ENCODE assay signal across 20 mouse cellular contexts in the genomic region with DNA sequence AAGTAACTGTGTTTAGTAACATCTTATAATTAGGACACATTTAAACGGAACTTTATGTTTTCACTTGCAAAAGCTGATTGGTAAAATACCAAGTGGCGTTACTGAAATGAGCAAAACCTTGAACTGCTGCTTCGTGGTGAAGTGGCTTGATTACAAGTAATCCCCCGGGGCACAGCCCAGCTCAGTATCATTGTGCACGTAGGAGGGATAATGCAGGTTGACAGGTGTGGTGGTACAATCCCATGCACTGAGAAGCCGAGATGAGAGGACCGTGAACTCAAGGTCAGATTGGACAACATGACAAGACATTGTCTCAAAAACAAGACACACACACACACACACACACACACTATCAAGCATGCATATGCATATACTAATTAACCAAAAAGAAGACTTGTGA. TPM values are rescaled to one million over a fixed set of nuclear protein-coding genes. Genes with fewer than 3 reads are reported as not detected.
DNase-seq lines count a peak whose midpoint lies in the region; ATAC-seq and TF ChIP-seq lines count a peak whose summit lies in the region.
"Had no signal": no experiment of that assay in that cellular context is flagged by ENCODE, and none has a peak within 500 bp of the region (broad histone marks: within the 10 kb centered on the region; RNA-seq: fewer than 3 reads in every experiment).

No protein-coding gene starts in this region.

- no peak for TF ChIP-seq CTCF in cerebellum, adult 2 months (IDR thresholded peaks at IDR 0.05; ENCODE audit: borderline replicate concordance, insufficient read depth, low read depth, low read length)

- peak; percentile 57; the same call in 1 of the 2 replicates for ATAC-seq in embryonic facial prominence, embryonic 14.5 days (ENCODE audit: low read depth)
- ATAC-seq: forebrain, embryonic 14.5 days; forebrain, embryonic 16.5 days had no signal

- peaks cover 18% of the 10 kb centered on the region for H3K4me1 ChIP-seq in embryonic facial prominence, embryonic 10.5 days
- no peaks in the 10 kb centered on the region for H3K4me1 ChIP-seq in embryonic facial prominence, embryonic 14.5 days (ENCODE audit: control insufficient read depth, insufficient read depth, low read length)
- H3K4me1 ChIP-seq in cerebellum, adult 2 months (ENCODE audit: control insufficient read depth, insufficient read depth, low read length) = no peaks in the 10 kb centered on the region; the same call in 1 of the 2 replicates
- H3K4me1 ChIP-seq: embryonic facial prominence, embryonic 15.5 days had no signal

- 67% methylated on average over 7 of the region's 7 CpGs for WGBS in embryonic facial prominence, embryonic 10.5 days
- 51% methylated on average over 7 of the region's 7 CpGs for WGBS in embryonic facial prominence, embryonic 14.5 days
- WGBS in cerebellum, adult 2 months = 76% methylated on average over 7 of the region's 7 CpGs

- H3K27ac ChIP-seq in embryonic facial prominence, embryonic 10.5 days (replicated peaks) = no peak overlapping the region
- no peak overlapping the region for H3K27ac ChIP-seq in embryonic facial prominence, embryonic 14.5 days (replicated peaks; ENCODE audit: low read depth, low read length)
- H3K27ac ChIP-seq in cerebellum, adult 2 months (ENCODE audit: insufficient read depth, low read length) = no peak overlapping the region
- H3K27ac ChIP-seq: embryonic facial prominence, embryonic 12.5 days; embryonic facial prominence, embryonic 15.5 days; forebrain, embryonic 10.5 days; forebrain, embryonic 12.5 days had no signal

- H3K27me3 ChIP-seq in embryonic facial prominence, embryonic 10.5 days (replicated peaks; ENCODE audit: low read depth, poor library complexity, severe bottlenecking) = no peaks in the 10 kb centered on the region
- no peaks in the 10 kb centered on the region for H3K27me3 ChIP-seq in embryonic facial prominence, embryonic 14.5 days (replicated peaks; ENCODE audit: control insufficient read depth, insufficient read depth, low read length)
- no peaks in the 10 kb centered on the region for H3K27me3 ChIP-seq in cerebellum, adult 2 months (ENCODE audit: control insufficient read depth, insufficient read depth, low read length)
- H3K27me3 ChIP-seq: embryonic facial prominence, embryonic 12.5 days; embryonic facial prominence, embryonic 15.5 days; forebrain, embryonic 12.5 days had no signal

- no peak overlapping the region for H3K4me2 ChIP-seq in embryonic facial prominence, embryonic 14.5 days (ENCODE audit: low read depth, low read length)
- H3K4me2 ChIP-seq: embryonic facial prominence, embryonic 12.5 days; embryonic facial prominence, embryonic 15.5 days; forebrain, embryonic 12.5 days had no signal

- peak; percentile 15 for DNase-seq in embryonic facial prominence, embryonic 10.5 days (ENCODE audit: low spot score)
- peak; percentile 29 for DNase-seq in embryonic facial prominence, embryonic 14.5 days (ENCODE audit: low spot score)
- DNase-seq in retina, postnatal 1 day = peak; percentile 58
- no peak for DNase-seq in cerebellum, adult 2 months
- no peak for DNase-seq in B cell, adult 2 months
- DNase-seq: adrenal gland, adult 2 months; adrenal gland, postnatal 10 days; adrenal gland, postnatal 25 days; cerebellum, adult 11 months; cerebellum, adult 18-20 months; cerebellum, adult 9-10 months; cerebellum, postnatal 10 days; cerebellum, postnatal 25 days had no signal

- no peak overlapping the region for H3K4me3 ChIP-seq in embryonic facial prominence, embryonic 10.5 days
- no peak overlapping the region for H3K4me3 ChIP-seq in embryonic facial prominence, embryonic 14.5 days (ENCODE audit: low read depth, low read length)
- no peak overlapping the region for H3K4me3 ChIP-seq in cerebellum, adult 2 months (replicated peaks; ENCODE audit: insufficient read depth, low read depth, low read length)
- H3K4me3 ChIP-seq: embryonic facial prominence, embryonic 12.5 days; embryonic facial prominence, embryonic 15.5 days; erythroblast, embryonic 14.5 days; forebrain, embryonic 10.5 days; forebrain, embryonic 12.5 days had no signal

- TF ChIP-seq POLR2A in cerebellum, adult 2 months (IDR thresholded peaks at IDR 0.05; ENCODE audit: borderline replicate concordance, insufficient read depth, low read length) = no peak

- H3K9ac ChIP-seq in embryonic facial prominence, embryonic 14.5 days (ENCODE audit: low read depth, low read length) = no peak overlapping the region
- H3K9ac ChIP-seq: embryonic facial prominence, embryonic 12.5 days; embryonic facial prominence, embryonic 15.5 days; forebrain, embryonic 12.5 days had no signal

- peaks cover 9% of the 10 kb centered on the region; the same call in 1 of the 2 replicates for H3K36me3 ChIP-seq in embryonic facial prominence, embryonic 10.5 days (replicated peaks)
- H3K36me3 ChIP-seq in embryonic facial prominence, embryonic 14.5 days (ENCODE audit: control insufficient read depth, insufficient read depth, low read length) = no peaks in the 10 kb centered on the region
- H3K36me3 ChIP-seq: embryonic facial prominence, embryonic 12.5 days; embryonic facial prominence, embryonic 15.5 days; forebrain, embryonic 12.5 days had no signal

- H3K9me3 ChIP-seq in embryonic facial prominence, embryonic 10.5 days = no peaks in the 10 kb centered on the region
- H3K9me3 ChIP-seq in embryonic facial prominence, embryonic 14.5 days (ENCODE audit: control insufficient read depth, low read length) = no peaks in the 10 kb centered on the region
- H3K9me3 ChIP-seq: embryonic facial prominence, embryonic 12.5 days; embryonic facial prominence, embryonic 15.5 days; forebrain, embryonic 12.5 days had no signal

RNA-seq across cellular contexts. Expression of a gene that starts 18.1 kb away (rescaled TPM):
- polyA plus RNA-seq in embryonic facial prominence, embryonic 10.5 days (2016; fragmentation: Nextera tagmentation; extraction: Ambion mirVana) = 42.7 and 55.7 TPM in 2 replicates
- polyA plus RNA-seq in embryonic facial prominence, embryonic 14.5 days (2014; fragmentation: Nextera tagmentation; extraction: Ambion mirVana) = 27.6 and 31.4 TPM in 2 replicates
- 28.1 and 30.2 TPM in 2 replicates for polyA plus RNA-seq in cerebellum, adult 2 months (2012; rRNA removed)

Comparison
In these comparisons a context has a peak if more than half of its experiments do, and no peak if none do; other contexts are left out.
1. DNase-seq: peak in embryonic facial prominence, embryonic 10.5 days (single experiment), embryonic facial prominence, embryonic 14.5 days (single experiment) and retina, postnatal 1 day (single experiment); none in cerebellum, adult 2 months (0 of 2) and B cell, adult 2 months (0 of 2).